Mouse (Mus musculus) embryonic stem cell, embryonic (primary cell): ENCODE results near the gene Phactr4.

Experiments
- CTCF ChIA-PET, 4 experiments: fragments of 300-600 bp in 2 of 4; fragments of 350-600 bp in 2 of 4; sonication (Branson Sonifier 250); formaldehyde crosslinking; loops; one replicate each; lab custom pipeline; 2022; ENCODE audit warnings: inconsistent platforms in 2 of 4; lab: Charles Lee
- POLR2A ChIA-PET, 4 experiments: fragments of 300-600 bp in 2 of 4; fragments of 350-600 bp in 2 of 4; sonication (Branson Sonifier 250); formaldehyde crosslinking; loops; one replicate each; lab custom pipeline; 2022; ENCODE audit warnings: antibody characterized with exemption in 4 of 4, inconsistent platforms in 1 of 4; lab: Charles Lee

Gene Phactr4

DNA sequence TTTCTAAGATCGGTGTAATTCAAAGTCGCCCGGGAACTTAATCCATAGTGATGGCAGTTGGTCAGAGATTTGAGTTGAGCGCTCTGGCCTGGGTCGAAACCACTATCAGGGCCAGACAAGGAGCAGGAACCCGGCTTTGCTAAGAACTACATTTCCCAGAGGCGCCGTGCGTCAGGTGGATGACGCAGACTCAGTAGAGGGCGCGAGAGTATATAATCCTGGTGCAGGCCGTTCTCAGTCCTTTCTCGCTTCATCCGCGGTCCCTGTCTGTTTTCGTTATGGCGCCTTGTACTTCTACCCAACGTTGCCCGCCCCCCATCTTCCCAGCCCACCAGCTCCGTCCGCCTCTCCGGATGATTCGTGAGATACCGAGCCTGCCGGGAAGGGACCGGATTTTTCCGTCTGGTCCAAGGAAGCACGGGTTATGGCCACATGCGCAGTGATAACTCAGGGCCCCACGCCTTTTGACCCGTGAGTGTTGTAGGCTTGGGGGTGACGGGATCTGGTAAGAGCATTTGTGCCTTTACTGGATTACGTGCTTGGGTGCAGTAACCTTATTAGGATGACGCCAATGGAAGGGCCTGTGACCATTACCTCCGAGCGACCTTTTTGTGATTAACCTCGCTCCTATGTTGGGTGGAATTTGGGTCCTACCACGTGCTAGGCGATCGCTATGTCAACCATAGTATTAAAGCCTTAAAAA, 113.7 kb downstream of the Phactr4 start:
- CTCF ChIA-PET, result interaction anchor here in 1 of 4 experiments (1.5 to 1.7 kb wide), 2 partner anchors 12 to 205 kb away, joined by 5 to 7 read pairs; no protein-coding TSS in a partner anchor
- POLR2A ChIA-PET, result interaction anchor here (0.6 to 9.6 kb wide), 51 partner anchors 10 to 1189 kb away, joined by 3 to 341 read pairs (median 8); partner anchors contain the start of genes Taf12 (in 3 of the 4), Trnau1ap (in 3 of the 4), Rab42 (in 2 of the 4) and Rcc1 (in 2 of the 4)

DNA sequence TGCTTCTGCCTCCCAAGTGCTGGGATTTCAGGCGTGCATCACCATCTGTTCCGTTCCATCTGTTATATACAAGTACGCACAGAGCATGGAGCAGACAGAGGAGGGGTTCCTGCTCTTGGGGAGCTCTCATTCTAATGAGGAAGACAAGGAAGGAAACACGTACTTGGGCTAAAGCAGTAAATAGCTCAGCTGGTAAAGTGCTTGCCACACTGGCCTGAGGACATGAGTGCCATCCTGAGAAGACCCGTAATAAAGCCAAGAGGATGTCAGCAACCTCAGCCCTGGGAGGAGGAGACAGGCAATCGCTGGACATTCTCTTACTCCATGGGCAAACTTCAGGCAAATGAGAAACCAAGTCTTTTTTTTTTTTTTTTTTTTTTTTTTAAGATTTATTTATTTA, 116.3 kb downstream of the Phactr4 start:
- CTCF ChIA-PET, result interaction anchor here in 2 of 4 experiments (0.6 to 2.6 kb wide), 6 partner anchors 10 to 263 kb away, joined by 3 to 10 read pairs (median 6); no protein-coding TSS in a partner anchor
- POLR2A ChIA-PET, result interaction anchor here in 3 of 4 experiments (0.5 to 30.6 kb wide), 30 partner anchors 7 to 1166 kb away, joined by 3 to 593 read pairs (median 4); partner anchors contain the start of genes Trnau1ap (in 3 of the 3), Taf12 (in 2 of the 3) and Rcc1 (in 1 of the 3)
